Mouse (Mus musculus) testis, adult 10 weeks (tissue): ENCODE results near the gene Dzip3. TPM values are rescaled to one million over a fixed set of nuclear protein-coding genes. Genes with fewer than 3 reads are reported as not detected.

Source experiments
- polyA plus RNA-seq: library from polyadenylated mRNA; stranded (reverse); fragments of 350-450 nt; fragmentation: Illumina TruSeq; extraction: RNeasy Lipid Tissue Mini Kit (QIAGEN cat#74804); gene quantifications from one replicate; pipeline ENCODE4 v1.2.3, GENCODE M21; 2014; ENCODE audit warnings: low read depth, low replicate concordance

Gene Dzip3
- polyA plus RNA-seq, result 52.0 TPM

DNA sequence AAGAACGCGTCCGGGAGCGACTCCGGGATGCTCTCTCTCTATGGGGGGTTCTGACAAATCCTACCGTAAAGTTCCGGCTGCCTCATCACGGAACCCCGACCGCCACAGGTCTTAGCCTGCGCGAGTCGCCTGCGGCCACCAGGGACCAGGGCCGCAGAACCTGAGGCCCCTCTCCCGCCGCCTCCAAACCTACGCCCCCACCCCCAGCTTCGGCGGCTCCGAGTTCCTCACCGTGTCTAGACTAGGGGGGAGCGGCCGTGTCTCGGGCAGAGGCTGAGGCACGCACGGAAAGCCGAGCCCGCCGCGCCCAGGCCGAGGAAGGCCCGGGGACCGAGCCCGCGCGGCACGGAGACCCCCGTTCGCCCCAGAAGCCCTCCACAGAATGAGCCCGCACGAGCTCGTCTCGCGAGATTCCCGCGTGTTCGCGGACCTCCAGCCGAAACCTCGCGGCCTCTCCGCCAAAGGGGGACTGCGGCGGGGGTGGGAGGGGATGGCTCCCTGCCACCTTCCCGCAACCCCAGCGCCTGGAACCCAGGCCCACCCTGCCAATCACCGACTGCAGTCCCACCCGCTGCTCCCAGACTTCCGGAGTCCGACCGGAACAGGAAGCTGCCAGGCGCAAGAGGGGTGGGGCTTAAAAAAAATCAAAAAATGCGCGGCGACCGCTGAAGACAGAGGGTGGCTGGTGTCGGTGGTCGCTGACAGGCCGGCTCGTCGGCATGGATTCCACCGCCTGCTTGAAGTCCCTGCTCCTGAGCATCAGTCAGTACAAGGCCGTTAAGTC lies at the start of gene Dzip3, which contains the start of gene Cip2a:
Dzip3 (minus strand) TSS at position 607 of the 784 bp plus-strand sequence.
Cip2a (plus strand) TSS at position 627 of the 784 bp plus-strand sequence.

Other genes starting within 250 kb of the Dzip3 start
- gene Trat1, start 222.1 kb downstream of the Dzip3 start, polyA plus RNA-seq, result 0.11 TPM
- gene Retnlb, start 177.3 kb downstream of the Dzip3 start, polyA plus RNA-seq, result not detected
- 1.3 TPM for gene Retnla, start 151.6 kb downstream of the Dzip3 start, polyA plus RNA-seq
- not detected for gene Retnlg, start 121.5 kb downstream of the Dzip3 start, polyA plus RNA-seq
- gene Cip2a, start within 50 bp of the Dzip3 start, polyA plus RNA-seq, result 88.9 TPM
- gene Myh15, start 63.3 kb upstream of the Dzip3 start, polyA plus RNA-seq, result 11.4 TPM